Mouse (Mus musculus) testis, adult 2 months (tissue): ENCODE results near the gene Rfpl4b. TPM values are rescaled to one million over a fixed set of nuclear protein-coding genes. Genes with fewer than 3 reads are reported as not detected.
"Not testable (repeated sequence)": the region's sequence is repeated elsewhere in the genome, so short reads cannot be mapped to it uniquely, and the experiment has no call there.

Experiments used
- H3K27ac ChIP-seq: fragments of 200-500 bp; 2 replicates; pipeline ENCODE4 v1.5.1; 2012; ENCODE audit warnings: low read depth, low read length; ENCODE audit not compliant: control insufficient read depth, insufficient read depth
- H3K27me3 ChIP-seq: fragments of 200-500 bp; 2 replicates; pipeline ENCODE4 v1.6.1; 2012; ENCODE audit warnings: mild to moderate bottlenecking, low read length, moderate library complexity; ENCODE audit not compliant: control insufficient read depth, insufficient read depth
- H3K36me3 ChIP-seq: fragments of 200-500 bp; 2 replicates; pipeline ENCODE4 v1.6.1; 2012; ENCODE audit warnings: mild to moderate bottlenecking, low read length; ENCODE audit not compliant: control insufficient read depth, insufficient read depth
- H3K4me1 ChIP-seq: fragments of 200-500 bp; 2 replicates; pipeline ENCODE4 v1.6.1; 2012; ENCODE audit warnings: low read length; ENCODE audit not compliant: control insufficient read depth, insufficient read depth
- H3K4me3 ChIP-seq: fragments of 200-500 bp; 2 replicates; pipeline ENCODE4 v1.5.1; 2012; ENCODE audit warnings: low read depth, mild to moderate bottlenecking, low read length, moderate library complexity, mixed read lengths; ENCODE audit not compliant: control insufficient read depth
- CTCF ChIP-seq: fragments of 200-500 bp; IDR thresholded peaks from 2 replicates; pipeline ENCODE4 v1.5.1; 2012; ENCODE audit warnings: low read depth, mild to moderate bottlenecking, inconsistent platforms, low read length, moderate library complexity; ENCODE audit not compliant: control insufficient read depth, insufficient read depth, insufficient replicate concordance
- POLR2A ChIP-seq: fragments of 200-500 bp; IDR thresholded peaks from 2 replicates; pipeline ENCODE4 v1.6.1; 2012; ENCODE audit warnings: low read depth, mild to moderate bottlenecking, inconsistent platforms, low read length, moderate library complexity; ENCODE audit not compliant: control insufficient read depth
- polyA plus RNA-seq: library from polyadenylated mRNA; depleted of rRNA; stranded (reverse); fragments of >200 nt; gene quantifications from 2 replicates; pipeline ENCODE4 v1.2.3, GENCODE M21; 2012; rRNA removed

Gene Rfpl4b
- not detected in 2 replicates for polyA plus RNA-seq

DNA sequence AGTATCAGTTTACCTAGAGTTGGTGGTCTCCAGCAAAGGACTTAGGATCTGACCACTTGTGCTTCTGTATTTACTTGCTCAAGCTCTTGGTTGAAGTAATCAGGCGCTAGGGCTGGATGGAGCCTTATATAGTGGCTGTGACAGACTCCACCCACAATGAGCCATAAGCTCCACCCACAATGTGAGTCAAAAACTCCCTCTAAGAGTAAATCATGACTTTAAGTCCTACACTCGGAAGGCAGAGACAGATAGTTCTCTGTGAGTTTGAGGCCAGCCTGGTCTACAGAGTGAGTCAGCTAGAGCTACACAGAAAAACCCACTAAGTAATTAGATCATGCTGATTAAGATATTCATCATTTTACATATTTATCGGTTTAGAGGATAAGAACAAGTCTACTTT lies at the start of gene Rfpl4b:
Gene Rfpl4b, minus strand, starts transcription at position 101 of the 400 bp plus-strand sequence.
- Histone ChIP-seq H3K27me3 (no peaks in the 10 kb centered on the region), H3K4me3 (no peak within 1 kb of the TSS), H3K4me1 (no peaks in the 10 kb centered on the region), H3K27ac (no peak within 1 kb of the TSS), H3K36me3 (no peaks in the 10 kb centered on the region)
- no peak for TF ChIP-seq POLR2A

DNA sequence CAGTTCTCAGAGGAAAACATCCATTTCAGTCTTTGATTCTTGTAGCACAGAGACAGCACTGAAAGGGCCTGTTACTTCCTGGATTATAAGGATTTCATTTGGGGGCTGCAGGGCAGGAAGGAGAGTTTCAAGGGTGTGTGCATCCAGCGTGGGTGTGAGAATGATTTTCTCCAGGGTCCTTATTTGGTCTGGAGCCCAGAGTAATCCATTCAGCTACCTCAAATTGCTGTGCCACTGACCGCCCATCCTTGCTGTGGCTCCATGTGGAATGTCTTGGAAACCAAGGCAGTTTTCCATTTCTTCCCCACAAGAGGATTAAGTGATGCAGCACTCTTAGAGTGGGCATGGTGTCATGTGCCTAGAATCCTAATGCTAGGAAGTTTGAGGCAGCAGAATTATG lies 33.6 kb upstream of the Rfpl4b start:
- no peak overlapping the region for H3K27ac ChIP-seq
- H3K36me3 ChIP-seq, result no peaks in the 10 kb centered on the region
- no peaks in the 10 kb centered on the region for H3K4me1 ChIP-seq
- H3K27me3 ChIP-seq, result no peaks in the 10 kb centered on the region
- TF ChIP-seq CTCF, result no peak
- TF ChIP-seq POLR2A, result no peak
- no peak overlapping the region for H3K4me3 ChIP-seq

DNA sequence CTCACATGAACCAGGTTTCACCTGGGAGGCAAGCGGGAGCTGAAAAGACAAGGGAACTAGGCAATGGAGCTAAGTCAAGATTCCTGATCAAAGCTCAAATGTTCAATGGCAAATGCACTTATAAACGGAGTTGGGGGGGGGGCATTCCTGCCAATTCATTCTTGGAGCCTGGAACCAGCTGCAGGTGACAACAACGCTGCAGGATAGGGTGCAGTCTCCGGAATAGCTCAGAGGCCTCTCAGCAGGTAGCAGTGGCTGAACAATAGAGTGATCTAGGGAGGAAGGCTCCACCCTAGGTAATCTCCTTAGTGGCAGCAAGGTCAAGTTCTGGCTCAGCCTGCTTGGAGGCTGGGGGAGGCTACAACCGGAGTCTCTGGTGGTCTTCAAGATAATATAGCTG lies 28.4 kb upstream of the Rfpl4b start:
- H3K4me1 ChIP-seq, H3K4me3 ChIP-seq, H3K27me3 ChIP-seq, H3K27ac ChIP-seq, H3K36me3 ChIP-seq: not testable (repeated sequence)

DNA sequence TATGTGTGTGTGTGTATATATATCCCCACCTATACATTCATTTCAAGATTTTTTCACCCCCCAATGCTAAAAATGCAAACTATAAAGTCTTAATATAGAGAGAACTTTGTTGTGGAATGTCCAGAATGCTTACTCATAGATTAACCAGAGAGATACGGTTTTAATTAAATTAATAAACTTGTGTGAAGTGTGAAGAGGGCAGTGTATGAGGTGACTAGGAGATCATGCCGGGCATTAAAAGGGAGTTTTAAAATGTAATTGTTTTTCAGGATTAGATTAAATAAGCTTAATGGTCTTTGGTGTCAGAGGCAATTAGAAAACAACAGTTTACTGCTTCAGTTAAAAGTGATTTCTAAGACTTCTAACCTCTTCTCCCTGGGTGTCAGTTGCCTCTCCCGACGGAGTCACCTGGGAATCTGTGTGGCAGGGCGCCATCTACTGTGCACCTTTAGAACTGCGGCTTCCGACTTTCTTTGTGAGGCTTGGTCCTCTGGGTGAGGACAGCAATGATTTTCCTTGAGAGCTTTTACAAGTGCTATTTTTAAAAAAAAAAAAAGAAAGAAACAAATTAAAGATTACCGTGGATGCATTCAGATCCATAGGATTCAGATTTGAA lies 27.4 kb upstream of the Rfpl4b start:
- H3K36me3 ChIP-seq, result no peaks in the 10 kb centered on the region
- H3K4me3 ChIP-seq, result no peak overlapping the region
- no peak overlapping the region for H3K27ac ChIP-seq
- H3K27me3 ChIP-seq, result no peaks in the 10 kb centered on the region
- no peaks in the 10 kb centered on the region for H3K4me1 ChIP-seq
- TF ChIP-seq POLR2A, result no peak
- TF ChIP-seq CTCF, result peak; percentile 87; the same call in 1 of the 2 replicates

DNA sequence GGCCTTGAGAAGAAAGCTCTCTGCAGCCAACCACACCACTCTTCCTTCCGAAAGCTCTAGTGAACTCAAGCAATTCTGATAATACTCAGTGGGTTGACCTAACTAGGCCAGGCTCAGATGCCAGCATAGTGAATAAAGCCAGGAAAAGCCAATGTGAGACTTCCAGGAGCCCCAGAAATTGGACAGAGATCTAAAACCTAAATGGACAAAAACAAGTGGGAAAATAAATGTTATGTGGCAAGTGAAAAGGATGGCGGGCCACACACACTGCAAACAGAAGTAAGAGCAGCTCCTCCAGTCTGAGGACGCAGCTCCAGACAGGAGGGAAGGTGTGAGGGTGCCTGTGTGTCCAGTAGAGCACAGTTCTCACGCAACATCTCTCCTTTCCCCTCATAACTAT lies 26.7 kb upstream of the Rfpl4b start:
- Histone ChIP-seq H3K27ac (no peak overlapping the region), H3K27me3 (no peaks in the 10 kb centered on the region)

DNA sequence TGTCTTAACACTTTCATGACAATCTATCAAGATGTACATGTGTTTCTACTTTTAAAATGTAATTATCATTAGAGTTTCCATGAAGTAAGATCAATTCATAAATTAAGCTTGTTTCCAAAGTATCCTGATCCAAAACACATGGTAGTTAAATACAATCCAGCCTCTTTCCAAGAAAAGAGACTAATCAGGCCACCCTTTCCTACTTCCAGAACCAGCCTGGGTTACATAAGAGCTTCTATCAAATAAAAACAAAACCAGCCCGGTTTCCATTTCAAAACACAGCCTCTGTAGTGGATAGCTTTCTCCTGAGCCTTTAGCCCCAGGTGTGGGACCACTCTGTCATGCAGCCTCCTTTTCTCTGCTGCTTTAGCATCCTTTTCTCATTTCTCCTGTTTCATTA lies 2.2 kb upstream of the Rfpl4b start:
- Histone ChIP-seq H3K27me3 (no peaks in the 10 kb centered on the region), H3K36me3 (no peaks in the 10 kb centered on the region), H3K4me1 (no peaks in the 10 kb centered on the region), H3K27ac (no peak overlapping the region), H3K4me3 (no peak overlapping the region)
- no peak for TF ChIP-seq CTCF
- no peak for TF ChIP-seq POLR2A

More for the DNA sequence above, 26.7 kb upstream of the Rfpl4b start:
- H3K36me3 ChIP-seq, result no peaks in the 10 kb centered on the region
- H3K4me3 ChIP-seq, result no peak overlapping the region
- no peak for TF ChIP-seq POLR2A
- TF ChIP-seq CTCF, result no peak
- H3K4me1 ChIP-seq, result no peaks in the 10 kb centered on the region

DNA sequence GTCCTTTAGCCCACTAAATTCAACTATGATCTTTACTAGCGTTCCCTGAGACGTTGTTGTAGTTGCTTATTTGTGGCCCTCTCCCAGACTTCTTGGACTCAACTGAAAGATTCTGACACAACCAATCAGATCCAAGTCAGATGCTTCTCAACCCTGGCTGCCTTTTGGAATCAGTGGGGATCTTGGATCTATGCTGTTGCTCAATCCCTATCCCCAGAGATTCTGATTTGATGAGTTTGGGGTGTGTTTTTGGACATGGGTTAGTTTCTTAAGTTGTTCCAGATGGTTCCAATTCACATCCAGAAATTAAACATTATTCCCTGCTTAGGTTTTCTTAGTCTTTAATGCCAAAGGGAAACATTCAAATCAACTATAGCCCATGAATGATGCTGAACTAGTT lies 15.5 kb downstream of the Rfpl4b start:
- Histone ChIP-seq H3K4me3 (no peak overlapping the region), H3K4me1 (no peaks in the 10 kb centered on the region), H3K27me3 (no peaks in the 10 kb centered on the region), H3K27ac (no peak overlapping the region), H3K36me3 (no peaks in the 10 kb centered on the region)
- no peak for TF ChIP-seq CTCF

DNA sequence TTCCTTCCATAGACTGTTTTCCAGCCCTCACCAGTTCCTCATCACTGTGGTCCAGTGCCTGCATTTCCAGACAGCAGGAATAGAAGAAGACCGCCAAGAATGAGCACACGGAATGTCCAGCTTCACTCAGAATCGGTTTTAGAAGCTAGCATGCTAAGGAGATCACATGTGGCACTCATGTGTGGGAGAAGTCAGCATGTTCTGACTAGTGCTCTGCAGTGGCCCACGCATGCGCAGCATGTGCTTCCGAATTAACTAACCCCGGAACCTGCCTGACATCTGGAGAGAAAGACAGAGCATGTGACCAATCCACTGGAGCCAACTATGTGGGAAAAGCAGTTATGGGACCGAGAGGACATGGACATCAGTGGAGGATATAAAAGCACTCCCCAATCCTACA lies 17.5 kb downstream of the Rfpl4b start:
- no peaks in the 10 kb centered on the region for H3K4me1 ChIP-seq
- no peak overlapping the region for H3K4me3 ChIP-seq
- no peaks in the 10 kb centered on the region for H3K36me3 ChIP-seq
- no peak for TF ChIP-seq CTCF
- TF ChIP-seq POLR2A, result no peak
- no peaks in the 10 kb centered on the region for H3K27me3 ChIP-seq
- no peak overlapping the region for H3K27ac ChIP-seq

DNA sequence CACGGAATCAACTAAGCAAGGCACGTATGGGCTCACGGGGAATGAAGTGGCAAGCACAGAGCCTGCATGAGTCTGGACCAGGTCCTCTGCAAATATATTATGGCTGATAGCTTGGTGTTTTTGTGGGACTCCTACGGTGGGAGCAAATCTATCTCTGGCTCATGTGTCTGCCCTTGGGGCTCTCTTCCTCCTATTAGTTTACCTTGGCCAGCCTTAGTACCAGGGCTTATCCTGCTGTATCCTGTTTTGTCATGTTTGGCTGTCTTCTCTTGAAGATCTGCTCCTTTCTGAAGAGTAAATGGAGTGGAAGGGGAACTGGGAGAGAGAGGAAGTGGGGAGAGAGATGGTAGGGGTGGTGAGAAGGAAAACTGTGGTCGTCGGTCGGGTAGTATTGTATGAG lies 18.3 kb downstream of the Rfpl4b start:
- Histone ChIP-seq H3K36me3 (no peaks in the 10 kb centered on the region), H3K27ac (no peak overlapping the region), H3K27me3 (no peaks in the 10 kb centered on the region), H3K4me1 (no peaks in the 10 kb centered on the region), H3K4me3 (no peak overlapping the region)
- TF ChIP-seq CTCF, result no peak
- TF ChIP-seq POLR2A, result no peak
